Mouse (Mus musculus): ENCODE measurements around the gene Cypt12. TPM values are rescaled to one million over a fixed set of nuclear protein-coding genes. Genes with fewer than 3 reads are reported as not detected.

The Cypt12 gene
- not detected in 2 replicates for polyA plus RNA-seq (2012; rRNA removed; ENCODE audit: low replicate concordance)

GRCm38 (mm10) chr3:17948299-17948698, at the start of gene Cypt12:
TSS of gene Cypt12 (plus strand) at chr3:17948410.

